Mouse (Mus musculus) testis, adult 2 months (tissue): ENCODE data around the gene Olfr401.

ENCODE experiments used
- CTCF ChIP-seq: fragments of 200-500 bp; IDR thresholded peaks from 2 replicates; pipeline ENCODE4 v1.5.1; 2012; ENCODE audit warnings: low read depth, mild to moderate bottlenecking, inconsistent platforms, low read length, moderate library complexity; ENCODE audit not compliant: control insufficient read depth, insufficient read depth, insufficient replicate concordance
- POLR2A ChIP-seq: fragments of 200-500 bp; IDR thresholded peaks from 2 replicates; pipeline ENCODE4 v1.6.1; 2012; ENCODE audit warnings: low read depth, mild to moderate bottlenecking, inconsistent platforms, low read length, moderate library complexity; ENCODE audit not compliant: control insufficient read depth

DNA sequence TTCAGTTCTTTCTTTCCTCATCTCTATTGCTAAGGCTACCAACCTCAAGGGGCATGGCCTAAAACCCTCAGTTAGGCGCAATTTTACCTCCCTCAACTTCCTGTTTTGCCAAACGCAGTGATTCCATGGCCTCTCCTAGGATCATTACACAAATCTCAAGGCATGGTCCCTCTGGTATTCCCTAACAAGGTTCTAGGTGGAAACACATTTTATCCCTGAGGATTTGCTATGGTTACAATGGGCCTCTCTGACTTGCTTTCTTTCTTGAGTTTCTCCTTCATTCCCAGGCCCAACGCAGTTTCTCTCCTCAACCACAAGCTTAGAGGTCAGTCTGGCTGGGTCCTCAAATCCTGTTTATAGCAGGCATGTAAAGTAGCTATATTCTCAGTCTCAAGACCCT lies 39.7 kb downstream of the Olfr401 start, which contains the start of gene Olfr402:
- TF ChIP-seq CTCF = no peak
- no peak for TF ChIP-seq POLR2A
